Mouse (Mus musculus) spleen, postnatal 10 days (tissue): ENCODE data around the gene Boc.

Source experiments
- DNase-seq, 2 experiments: peaks; one replicate each; pipeline ENCODE4 v3.0.0; 2021 to 2022; ENCODE audit warnings: low spot score in 2 of 2

The Boc gene

GRCm38 (mm10) chr16:44558471-44559329 is at the start of gene Boc:
TSS of gene Boc (minus strand) at chr16:44558897.
- DNase-seq: peak; percentile 7 to 24

DNA sequence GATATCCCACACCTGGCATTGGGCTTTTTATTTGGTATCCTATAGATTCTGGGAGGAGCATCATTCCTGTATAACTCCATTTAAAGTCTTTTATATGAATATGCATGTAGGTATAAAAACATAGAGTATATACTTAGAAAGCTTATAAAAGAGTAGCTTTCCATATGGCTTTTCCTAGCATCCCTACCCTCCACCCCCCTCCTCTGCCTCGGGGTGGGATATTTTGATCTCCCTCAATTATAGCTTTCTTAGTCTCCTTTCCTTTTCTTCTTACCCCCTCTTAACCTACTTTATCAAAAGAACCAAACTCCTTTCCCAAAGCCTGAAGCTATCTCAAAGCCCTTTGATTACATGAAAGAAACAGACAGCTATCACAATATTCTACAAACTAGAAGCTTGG is 47.9 kb upstream of the Boc start:
- no peak for DNase-seq

GRCm38 (mm10) chr16:44604021-44604616 is 45.4 kb upstream of the Boc start:
- DNase-seq: no peak

GRCm38 (mm10) chr16:44601999-44602794 is 43.5 kb upstream of the Boc start:
- DNase-seq: no peak

DNA sequence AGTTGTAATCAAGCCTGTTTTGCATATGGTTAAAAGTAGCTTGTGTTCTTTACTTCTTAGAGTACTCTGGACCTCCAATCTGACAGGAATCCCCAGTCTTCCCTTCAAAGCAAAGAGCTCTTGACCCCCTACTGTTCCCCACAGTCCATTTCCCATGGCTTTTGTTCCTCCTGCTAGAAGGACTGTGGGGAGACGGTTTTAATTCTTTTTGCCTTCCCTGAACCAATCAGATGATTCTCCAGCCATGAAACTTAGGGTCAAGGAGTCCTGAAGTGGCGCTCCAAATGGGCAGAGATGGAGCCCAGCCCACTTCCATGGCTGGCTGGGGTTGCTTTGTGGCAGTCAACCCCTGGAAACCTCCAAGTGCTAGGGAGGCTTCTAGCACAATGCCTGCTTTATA is 42.5 kb upstream of the Boc start:
- DNase-seq: no peak

DNA sequence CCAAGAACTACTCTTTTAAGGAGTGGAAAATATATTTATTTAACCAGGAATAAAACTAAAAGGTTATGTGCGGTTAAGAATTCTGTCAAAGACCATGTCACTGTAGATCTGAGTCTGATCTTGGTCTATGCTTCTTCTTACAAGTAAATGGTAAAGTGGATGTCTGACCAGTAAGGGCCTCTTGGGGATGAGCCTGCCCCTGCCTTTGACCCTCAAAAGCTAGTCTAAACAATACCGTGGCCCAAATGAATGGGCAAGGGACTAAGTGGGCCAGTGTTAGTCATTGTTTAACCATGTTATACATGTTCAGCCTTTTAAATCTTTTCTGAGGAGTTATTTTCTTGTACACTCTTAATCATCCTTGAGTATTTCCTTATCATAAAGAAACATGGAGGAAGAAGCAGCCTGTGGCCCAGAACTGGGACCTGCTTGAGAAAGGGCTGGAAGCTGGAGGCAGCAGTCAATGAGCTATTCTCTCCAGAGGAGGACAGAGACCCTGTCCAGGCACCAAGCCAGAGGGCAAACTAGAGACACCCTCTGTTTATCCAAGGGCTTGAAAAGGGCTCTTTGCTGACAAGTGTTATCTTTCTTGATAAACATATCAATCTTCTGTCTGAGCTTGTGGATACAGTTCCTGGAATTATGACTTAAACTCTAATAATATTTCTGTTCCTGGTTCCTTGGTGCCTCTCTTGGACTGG is 38.6 kb upstream of the Boc start:
- DNase-seq: no peak

- no peak for DNase-seq
Measured at GRCm38 (mm10) chr16:44589506-44589905, 30.8 kb upstream of the Boc start.

- DNase-seq: no peak
Measured at GRCm38 (mm10) chr16:44579421-44580024, 20.8 kb upstream of the Boc start.

DNA sequence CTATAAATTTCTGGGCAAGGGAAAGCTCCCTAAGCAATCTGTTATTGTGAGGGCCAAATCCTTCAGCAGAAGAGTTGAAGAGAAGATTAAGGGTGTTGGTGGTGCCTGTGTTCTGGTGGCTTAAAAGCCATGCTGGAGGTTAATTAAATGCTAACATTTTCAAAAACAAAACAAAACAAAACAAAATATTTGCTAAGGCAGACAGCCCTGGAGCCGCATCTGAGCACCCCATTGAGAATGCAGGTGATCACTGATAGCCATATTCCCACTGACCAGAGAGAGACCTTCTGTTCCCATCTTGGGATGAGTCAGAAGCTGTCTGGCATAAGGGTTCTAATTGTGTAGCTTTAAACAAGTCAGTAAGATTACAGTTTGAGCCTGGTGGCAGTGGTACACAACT is 19.9 kb upstream of the Boc start:
- DNase-seq: no peak

DNA sequence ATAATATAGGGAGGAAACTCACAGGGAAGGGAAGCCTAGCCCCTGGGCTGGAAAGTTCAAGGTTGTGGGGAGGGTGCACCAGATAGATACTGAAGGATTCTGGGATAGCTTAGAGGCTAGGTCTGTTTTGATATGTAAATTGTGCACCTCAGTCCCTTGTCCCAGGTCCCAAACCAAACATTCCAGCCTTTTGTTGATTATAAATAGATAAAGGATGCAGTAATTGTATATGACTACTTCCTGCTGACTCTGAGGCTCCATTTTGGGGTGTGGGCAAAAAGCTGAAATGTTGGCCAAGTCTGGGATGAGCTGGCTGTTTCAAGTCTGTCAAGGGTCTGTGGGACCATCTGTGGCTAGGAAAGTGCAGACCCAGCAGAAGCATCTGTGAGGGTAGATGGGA is 9.4 kb upstream of the Boc start:
- no peak for DNase-seq

- no peak for DNase-seq
Measured at GRCm38 (mm10) chr16:44565328-44566210, 6.9 kb upstream of the Boc start.

GRCm38 (mm10) chr16:44564359-44564758 is 5.7 kb upstream of the Boc start:
- DNase-seq: no peak

- no peak for DNase-seq
Measured at GRCm38 (mm10) chr16:44562061-44562460, 3.4 kb upstream of the Boc start.

DNA sequence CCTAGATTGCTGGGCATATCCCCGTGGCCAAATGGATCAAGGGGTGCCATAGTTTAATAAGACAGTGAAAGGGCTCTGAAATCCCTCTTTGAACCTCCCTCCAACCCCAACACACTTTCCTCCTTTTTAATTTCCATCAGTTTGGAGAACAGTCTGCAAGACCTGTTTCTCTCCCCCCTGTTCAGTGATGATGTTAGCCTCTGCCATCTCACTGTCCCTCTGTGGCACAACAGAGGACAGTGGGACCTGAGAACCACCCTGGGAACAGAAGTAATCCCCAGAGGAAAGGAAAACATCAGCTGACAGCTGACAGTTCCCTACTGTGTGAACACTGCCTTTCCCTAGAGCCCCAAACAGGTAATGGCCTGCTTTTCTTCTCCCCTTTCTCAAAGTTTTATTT is 1.5 kb upstream of the Boc start:
- DNase-seq: no peak

- no peak for DNase-seq
Measured at GRCm38 (mm10) chr16:44559330-44559695, 616 bp upstream of the Boc start.

- DNase-seq: peak; percentile 7 to 23
Measured at GRCm38 (mm10) chr16:44557661-44558470, 831 bp downstream of the Boc start.

GRCm38 (mm10) chr16:44557084-44557483 is 1.6 kb downstream of the Boc start:
- DNase-seq: no peak

- DNase-seq: no peak
Measured at GRCm38 (mm10) chr16:44555791-44556709, 2.6 kb downstream of the Boc start.

- DNase-seq: no peak
Measured at GRCm38 (mm10) chr16:44553861-44554260, 4.8 kb downstream of the Boc start.
